Mouse (Mus musculus) lung, adult 2 months (tissue): ENCODE measurements around the gene Hinfp.

Source experiments
- CTCF ChIP-seq: fragments of 200-500 bp; IDR thresholded peaks from 2 replicates; pipeline ENCODE4 v1.5.1; 2011; ENCODE audit warnings: mild to moderate bottlenecking, low read length, control low read depth; ENCODE audit not compliant: insufficient read depth
- POLR2A ChIP-seq: fragments of 200-500 bp; IDR thresholded peaks from 2 replicates; pipeline ENCODE4 v1.6.1; 2011; ENCODE audit warnings: low read depth, mild to moderate bottlenecking, control low read depth, low read length, borderline replicate concordance; ENCODE audit errors: extremely low read depth

- TF ChIP-seq POLR2A: no peak
- no peak for TF ChIP-seq CTCF
Observed at GRCm38 (mm10) chr9:44314910-44315309, 9.4 kb upstream of the Hinfp start.
